Mouse (Mus musculus) layer of hippocampus, postnatal 10 days (tissue): ENCODE measurements around the gene Gdpd3. TPM values are rescaled to one million over a fixed set of nuclear protein-coding genes. Genes with fewer than 3 reads are reported as not detected.
A peak's percentile ranks its signal among the peaks of the same experiment; 100 is the strongest.
"Not testable (repeated sequence)": the region's sequence is repeated elsewhere in the genome, so short reads cannot be mapped to it uniquely, and the experiment has no call there.

Source experiments
- DNase-seq, 2 experiments: peaks; one replicate each; pipeline ENCODE4 v3.0.0; 2021; ENCODE audit warnings: low spot score in 2 of 2
- long read RNA-seq: library from polyadenylated mRNA; stranded (forward); transcript quantifications from one replicate; pipeline ENCODE4 v2.0.0, GENCODE M21; 2023
- total RNA-seq, 2 experiments: library from RNA; stranded (reverse); gene quantifications; 2 replicates each; pipeline ENCODE4 v1.2.3; 2021

The Gdpd3 gene
- 1 to 10 TPM; 2.7 to 3.0 TPM for total RNA-seq
- long read RNA-seq, partial matches to known transcripts: 0 of 5 reads
- long read RNA-seq, other reads (novel, unspliced or antisense): 5 of 5 reads

GRCm38 (mm10) chr7:126766201-126766600, at the start of gene Gdpd3:
TSS of gene Gdpd3 (plus strand) at chr7:126766334.
- no peak for DNase-seq

GRCm38 (mm10) chr7:126717566-126717965, 48.6 kb upstream of the Gdpd3 start:
- no peak for DNase-seq

GRCm38 (mm10) chr7:126718787-126719337, 47.3 kb upstream of the Gdpd3 start:
- no peak for DNase-seq

GRCm38 (mm10) chr7:126721635-126722034, 44.5 kb upstream of the Gdpd3 start:
- DNase-seq: no peak

GRCm38 (mm10) chr7:126725077-126725476, 41.1 kb upstream of the Gdpd3 start:
- DNase-seq: no peak

GRCm38 (mm10) chr7:126725667-126726066, 40.5 kb upstream of the Gdpd3 start:
- no peak for DNase-seq

GRCm38 (mm10) chr7:126730256-126730789, 35.8 kb upstream of the Gdpd3 start:
- DNase-seq: not testable (repeated sequence)

GRCm38 (mm10) chr7:126736122-126736521, 30.0 kb upstream of the Gdpd3 start:
- no peak for DNase-seq

GRCm38 (mm10) chr7:126739551-126739950, 26.6 kb upstream of the Gdpd3 start:
- DNase-seq: no peak

- DNase-seq: no peak
These were observed 25.9 kb upstream of the Gdpd3 start for GRCm38 (mm10) chr7:126740132-126740735.

- no peak for DNase-seq
These were observed 25.2 kb upstream of the Gdpd3 start for GRCm38 (mm10) chr7:126740977-126741376.

GRCm38 (mm10) chr7:126741452-126741851, 24.7 kb upstream of the Gdpd3 start:
- DNase-seq: no peak

GRCm38 (mm10) chr7:126741964-126742482, 24.1 kb upstream of the Gdpd3 start:
- no peak for DNase-seq

GRCm38 (mm10) chr7:126746066-126746465, 20.1 kb upstream of the Gdpd3 start:
- DNase-seq: no peak

GRCm38 (mm10) chr7:126746798-126747197, 19.3 kb upstream of the Gdpd3 start:
- no peak for DNase-seq

GRCm38 (mm10) chr7:126748824-126749223, 17.3 kb upstream of the Gdpd3 start:
- no peak for DNase-seq

- no peak for DNase-seq
These were observed 16.4 kb upstream of the Gdpd3 start for GRCm38 (mm10) chr7:126749582-126750343.

- DNase-seq: peak; percentile 69 to 76
These were observed 11.3 kb upstream of the Gdpd3 start for GRCm38 (mm10) chr7:126754866-126755265.

GRCm38 (mm10) chr7:126758539-126758938, 7.6 kb upstream of the Gdpd3 start:
- DNase-seq: no peak

- DNase-seq: peak; percentile 87 to 90
These were observed 7.0 kb upstream of the Gdpd3 start, which contains the start of gene Mapk3 for GRCm38 (mm10) chr7:126759050-126759671. TSS of gene Mapk3 (plus strand) at chr7:126759601.
